Mouse (Mus musculus): ENCODE data around the gene Eef1b2. TPM values are rescaled to one million over a fixed set of nuclear protein-coding genes. Genes with fewer than 3 reads are reported as not detected.
"Not testable (repeated sequence)": the region's sequence is repeated elsewhere in the genome, so short reads cannot be mapped to it uniquely, and the experiment has no call there.

Gene Eef1b2
- polyA plus RNA-seq (2015; fragmentation: Nextera tagmentation; extraction: Ambion mirVana) = 609 and 631 TPM in 2 replicates

- Histone ChIP-seq H3K9me3 (no peaks in the 10 kb centered on the region), H3K27ac (peak within 1 kb of the TSS; percentile 86), H3K4me3 (peak within 1 kb of the TSS; percentile 96), H3K9ac (peak within 1 kb of the TSS; percentile 97), H3K4me2 (replicated peaks) (peak within 1 kb of the TSS; percentile 89), H3K36me3 (peaks cover 36% of the 10 kb centered on the region), H3K4me1 (peaks cover 24% of the 10 kb centered on the region), H3K27me3 (no peaks in the 10 kb centered on the region)
- WGBS = under 1% methylated on average over 72 of the region's 72 CpGs
- peak; percentile 94 for ATAC-seq (ENCODE audit: low FRiP score, low read depth)
Observed at GRCm38 (mm10) chr1:63176604-63177421, at the start of gene Eef1b2, which contains the start of gene Ndufs1. TSS of gene Eef1b2 (plus strand) at chr1:63176825. TSS of gene Ndufs1 (minus strand) at chr1:63176833.

- no peak for ATAC-seq (ENCODE audit: low FRiP score, low read depth)
- Histone ChIP-seq H3K4me1 (peaks cover 11% of the 10 kb centered on the region; the same call in 1 of the 2 replicates), H3K9me3 (no peaks in the 10 kb centered on the region), H3K4me3 (no peak overlapping the region), H3K36me3 (peaks cover 18% of the 10 kb centered on the region), H3K9ac (no peak overlapping the region), H3K27ac (no peak overlapping the region), H3K4me2 (replicated peaks) (peak overlapping the region; percentile 61), H3K27me3 (no peaks in the 10 kb centered on the region)
- WGBS = 42% methylated on average over 3 of the region's 3 CpGs
Observed at GRCm38 (mm10) chr1:63129273-63129672, 47.4 kb upstream of the Eef1b2 start.

- peak; percentile 66; the same call in 1 of the 2 replicates for ATAC-seq (ENCODE audit: low FRiP score, low read depth)
- H3K9me3 ChIP-seq = no peaks in the 10 kb centered on the region
- no peaks in the 10 kb centered on the region for H3K27me3 ChIP-seq
- no peak overlapping the region for H3K27ac ChIP-seq
- H3K4me1 ChIP-seq = peaks cover 11% of the 10 kb centered on the region; the same call in 1 of the 2 replicates
- peaks cover 13% of the 10 kb centered on the region for H3K36me3 ChIP-seq
- peak overlapping the region; percentile 61 for H3K4me2 ChIP-seq (replicated peaks)
- H3K9ac ChIP-seq = peak overlapping the region; percentile 51; the same call in 1 of the 2 replicates
- WGBS = 20% methylated on average over 18 of the region's 18 CpGs
- H3K4me3 ChIP-seq = peak overlapping the region; percentile 32
Observed at GRCm38 (mm10) chr1:63129857-63130690, 46.6 kb upstream of the Eef1b2 start.

GRCm38 (mm10) chr1:63130883-63131282, 45.7 kb upstream of the Eef1b2 start:
- peaks cover 11% of the 10 kb centered on the region; the same call in 1 of the 2 replicates for H3K4me1 ChIP-seq
- H3K27me3 ChIP-seq = no peaks in the 10 kb centered on the region
- no peak overlapping the region for H3K4me2 ChIP-seq (replicated peaks)
- no peak overlapping the region for H3K4me3 ChIP-seq
- H3K9ac ChIP-seq = no peak overlapping the region
- no peaks in the 10 kb centered on the region for H3K9me3 ChIP-seq
- H3K36me3 ChIP-seq = peaks cover 7% of the 10 kb centered on the region
- no peak for ATAC-seq (ENCODE audit: low FRiP score, low read depth)
- H3K27ac ChIP-seq = no peak overlapping the region
- 76% methylated on average over 2 of the region's 2 CpGs for WGBS

- 92% methylated on average over 11 of the region's 11 CpGs for WGBS
- H3K27ac ChIP-seq = no peak overlapping the region
- no peak overlapping the region for H3K9ac ChIP-seq
- peaks cover 7% of the 10 kb centered on the region for H3K36me3 ChIP-seq
- no peak for ATAC-seq (ENCODE audit: low FRiP score, low read depth)
- H3K27me3 ChIP-seq = no peaks in the 10 kb centered on the region
- peaks cover 11% of the 10 kb centered on the region; the same call in 1 of the 2 replicates for H3K4me1 ChIP-seq
- H3K4me3 ChIP-seq = no peak overlapping the region
- H3K4me2 ChIP-seq (replicated peaks) = no peak overlapping the region
- no peaks in the 10 kb centered on the region for H3K9me3 ChIP-seq
Observed at GRCm38 (mm10) chr1:63131766-63132165, 44.9 kb upstream of the Eef1b2 start.

- ATAC-seq (ENCODE audit: low FRiP score, low read depth) = no peak
Observed at GRCm38 (mm10) chr1:63134530-63134929, 42.1 kb upstream of the Eef1b2 start.

GRCm38 (mm10) chr1:63137971-63138370, 38.7 kb upstream of the Eef1b2 start:
- H3K27me3 ChIP-seq = no peaks in the 10 kb centered on the region
- H3K4me1 ChIP-seq = no peaks in the 10 kb centered on the region
- no peak overlapping the region for H3K9ac ChIP-seq
- no peak overlapping the region for H3K27ac ChIP-seq
- peaks cover 4% of the 10 kb centered on the region; the same call in 1 of the 2 replicates for H3K9me3 ChIP-seq
- H3K4me3 ChIP-seq = no peak overlapping the region
- no peak for ATAC-seq (ENCODE audit: low FRiP score, low read depth)
- 86% methylated on average over 2 of the region's 2 CpGs for WGBS
- peaks cover 40% of the 10 kb centered on the region for H3K36me3 ChIP-seq
- H3K4me2 ChIP-seq (replicated peaks) = no peak overlapping the region

More at GRCm38 (mm10) chr1:63134530-63134929, 42.1 kb upstream of the Eef1b2 start:
- Histone ChIP-seq H3K9ac (no peak overlapping the region), H3K4me3 (no peak overlapping the region), H3K4me1 (0 out of 2 replicates have a peak, but pooled peaks cover 5% of the 10 kb centered on the region), H3K36me3 (peaks cover 14% of the 10 kb centered on the region), H3K27ac (no peak overlapping the region), H3K9me3 (peaks cover 3% of the 10 kb centered on the region; the same call in 1 of the 2 replicates), H3K4me2 (replicated peaks) (no peak overlapping the region), H3K27me3 (no peaks in the 10 kb centered on the region)
- 77% methylated on average over 3 of the region's 3 CpGs for WGBS

- 89% methylated on average over 1 of the region's 1 CpGs for WGBS
- H3K9ac ChIP-seq; ATAC-seq (ENCODE audit: low FRiP score, low read depth); H3K9me3 ChIP-seq; H3K27me3 ChIP-seq; H3K4me2 ChIP-seq (replicated peaks); H3K27ac ChIP-seq; H3K4me1 ChIP-seq; H3K4me3 ChIP-seq: not testable (repeated sequence)
- H3K36me3 ChIP-seq = peaks cover 44% of the 10 kb centered on the region
Observed at GRCm38 (mm10) chr1:63138586-63138985, 38.0 kb upstream of the Eef1b2 start.

GRCm38 (mm10) chr1:63140231-63140630, 36.4 kb upstream of the Eef1b2 start:
- 93% methylated on average over 13 of the region's 13 CpGs for WGBS
- no peak for ATAC-seq (ENCODE audit: low FRiP score, low read depth)

GRCm38 (mm10) chr1:63168638-63169037, 8.0 kb upstream of the Eef1b2 start:
- Histone ChIP-seq H3K27me3 (no peaks in the 10 kb centered on the region), H3K4me2 (replicated peaks) (no peak overlapping the region), H3K9me3 (no peaks in the 10 kb centered on the region), H3K4me3 (no peak overlapping the region), H3K4me1 (no peaks in the 10 kb centered on the region), H3K9ac (no peak overlapping the region), H3K36me3 (peaks cover 62% of the 10 kb centered on the region), H3K27ac (no peak overlapping the region)
- 85% methylated on average over 2 of the region's 2 CpGs for WGBS
- ATAC-seq (ENCODE audit: low FRiP score, low read depth) = no peak

More at GRCm38 (mm10) chr1:63140231-63140630, 36.4 kb upstream of the Eef1b2 start:
- peaks cover 4% of the 10 kb centered on the region; the same call in 1 of the 2 replicates for H3K9me3 ChIP-seq
- no peak overlapping the region for H3K9ac ChIP-seq
- no peak overlapping the region for H3K4me2 ChIP-seq (replicated peaks)
- no peak overlapping the region for H3K27ac ChIP-seq
- H3K4me1 ChIP-seq = no peaks in the 10 kb centered on the region
- no peaks in the 10 kb centered on the region for H3K27me3 ChIP-seq
- H3K4me3 ChIP-seq = no peak overlapping the region
- peaks cover 60% of the 10 kb centered on the region for H3K36me3 ChIP-seq

- no peaks in the 10 kb centered on the region for H3K27me3 ChIP-seq
- no peak for ATAC-seq (ENCODE audit: low FRiP score, low read depth)
- peaks cover 24% of the 10 kb centered on the region for H3K4me1 ChIP-seq
- peak overlapping the region; percentile 89 for H3K4me2 ChIP-seq (replicated peaks)
- peak overlapping the region; percentile 96 for H3K4me3 ChIP-seq
- H3K27ac ChIP-seq = peak overlapping the region; percentile 86; the same call in 1 of the 2 replicates
- peak overlapping the region; percentile 97 for H3K9ac ChIP-seq
- no peaks in the 10 kb centered on the region for H3K9me3 ChIP-seq
- WGBS = 12% methylated on average over 11 of the region's 11 CpGs
- peaks cover 42% of the 10 kb centered on the region for H3K36me3 ChIP-seq
Observed at GRCm38 (mm10) chr1:63175853-63176252, 772 bp upstream of the Eef1b2 start.

GRCm38 (mm10) chr1:63176259-63176603, 394 bp upstream of the Eef1b2 start:
- ATAC-seq (ENCODE audit: low FRiP score, low read depth) = peak; percentile 24
- Histone ChIP-seq H3K9ac (peak overlapping the region; percentile 97), H3K27me3 (no peaks in the 10 kb centered on the region), H3K4me2 (replicated peaks) (peak overlapping the region; percentile 89), H3K27ac (peak overlapping the region; percentile 86; the same call in 1 of the 2 replicates), H3K9me3 (no peaks in the 10 kb centered on the region), H3K36me3 (peaks cover 39% of the 10 kb centered on the region), H3K4me1 (peaks cover 24% of the 10 kb centered on the region), H3K4me3 (peak overlapping the region; percentile 96)
- 0% methylated on average over 14 of the region's 14 CpGs for WGBS
